14 mouse cellular contexts compared by ENCODE assay signal in genomic region chr10:120092548-120092947, GRCm38 (mm10).
"Had no signal": no experiment of that assay in that cellular context is flagged by ENCODE, and none has a peak within 500 bp of the region (broad histone marks: within the 10 kb centered on the region; RNA-seq: fewer than 3 reads in every experiment).

No protein-coding gene starts in this region.

- H3K4me1 ChIP-seq: limb, embryonic 15.5 days; liver, embryonic 13.5 days; midbrain, embryonic 10.5 days; neural tube, embryonic 15.5 days had no signal

- H3K4me2 ChIP-seq: limb, embryonic 15.5 days; liver, embryonic 13.5 days; neural tube, embryonic 15.5 days had no signal

- H3K9me3 ChIP-seq: limb, embryonic 15.5 days; liver, embryonic 13.5 days; midbrain, embryonic 10.5 days; neural tube, embryonic 15.5 days had no signal

- H3K27me3 ChIP-seq: limb, embryonic 15.5 days; liver, embryonic 13.5 days; neural tube, embryonic 15.5 days had no signal

- H3K27ac ChIP-seq: kidney, postnatal 0 days; limb, embryonic 15.5 days; liver, embryonic 13.5 days; midbrain, embryonic 10.5 days; neural tube, embryonic 15.5 days; stomach, postnatal 0 days had no signal

- DNase-seq: kidney, postnatal 4 days; liver, embryonic 13.5 days; lung, adult 18-20 months; lung, postnatal 36 days; midbrain, embryonic 14.5 days; thymus, adult 18-20 months; thymus, postnatal 14 days had no signal

- H3K4me3 ChIP-seq: limb, embryonic 15.5 days; liver, embryonic 13.5 days; midbrain, embryonic 10.5 days; myocyte; neural tube, embryonic 15.5 days had no signal

- ATAC-seq: lung, postnatal 0 days had no signal

- H3K9ac ChIP-seq: limb, embryonic 15.5 days; liver, embryonic 13.5 days; neural tube, embryonic 15.5 days had no signal
